In the genomic region with DNA sequence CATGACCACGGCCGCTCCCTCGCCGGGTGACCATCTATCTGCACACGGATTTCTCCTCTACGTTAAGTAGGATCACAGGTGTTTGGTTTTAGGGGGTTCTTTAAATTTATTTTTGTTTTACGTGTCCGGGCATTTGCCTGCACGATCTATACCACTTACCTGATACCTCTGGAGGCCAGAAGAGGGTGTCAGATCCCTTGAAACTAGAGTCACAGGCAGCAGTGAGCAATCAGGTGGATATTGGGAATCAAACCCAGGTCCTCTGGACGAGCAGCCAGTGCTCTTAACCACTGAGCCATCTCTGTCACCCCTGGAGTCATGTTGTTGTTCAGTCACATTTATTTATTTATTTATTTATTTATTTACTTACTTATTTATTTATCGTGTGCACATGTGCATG, we compare ENCODE assay signal across 23 mouse cellular contexts. TPM values are rescaled to one million over a fixed set of nuclear protein-coding genes. Genes with fewer than 3 reads are reported as not detected.
DNase-seq lines count a peak whose midpoint lies in the region; ATAC-seq and TF ChIP-seq lines count a peak whose summit lies in the region.
"Had no signal": no experiment of that assay in that cellular context is flagged by ENCODE, and none has a peak within 500 bp of the region (broad histone marks: within the 10 kb centered on the region; RNA-seq: fewer than 3 reads in every experiment).

No protein-coding gene starts in this region.

- H3K4me1 ChIP-seq in forebrain, postnatal 0 days (ENCODE audit: insufficient read depth) = no peaks in the 10 kb centered on the region
- H3K4me1 ChIP-seq in forebrain, embryonic 15.5 days = peaks cover 3% of the 10 kb centered on the region; the same call in 1 of the 2 replicates
- H3K4me1 ChIP-seq in kidney, postnatal 0 days (replicated peaks; ENCODE audit: insufficient read depth, low read length) = no peaks in the 10 kb centered on the region
- no peaks in the 10 kb centered on the region for H3K4me1 ChIP-seq in midbrain, postnatal 0 days (ENCODE audit: insufficient read depth, low read length)
- no peaks in the 10 kb centered on the region for H3K4me1 ChIP-seq in midbrain, embryonic 11.5 days (ENCODE audit: control insufficient read depth, insufficient read depth, low read length)
- H3K4me1 ChIP-seq: embryonic facial prominence, embryonic 15.5 days; liver, embryonic 13.5 days; midbrain, embryonic 12.5 days; stomach, embryonic 15.5 days had no signal

- H3K9me3 ChIP-seq in forebrain, postnatal 0 days (ENCODE audit: low read length) = no peaks in the 10 kb centered on the region
- no peaks in the 10 kb centered on the region for H3K9me3 ChIP-seq in forebrain, embryonic 15.5 days
- no peaks in the 10 kb centered on the region for H3K9me3 ChIP-seq in kidney, postnatal 0 days (replicated peaks; ENCODE audit: low read length)
- H3K9me3 ChIP-seq in midbrain, postnatal 0 days (ENCODE audit: low read length) = no peaks in the 10 kb centered on the region
- H3K9me3 ChIP-seq in midbrain, embryonic 11.5 days (ENCODE audit: control insufficient read depth, low read length) = no peaks in the 10 kb centered on the region
- H3K9me3 ChIP-seq: embryonic facial prominence, embryonic 15.5 days; G1E; liver, embryonic 13.5 days; midbrain, embryonic 12.5 days; stomach, embryonic 15.5 days had no signal

- 75% methylated on average over 11 of the region's 11 CpGs for WGBS in forebrain, postnatal 0 days
- WGBS in forebrain, embryonic 15.5 days = 76% methylated on average over 11 of the region's 11 CpGs
- 79% methylated on average over 11 of the region's 11 CpGs for WGBS in kidney, postnatal 0 days
- 80% methylated on average over 11 of the region's 11 CpGs for WGBS in midbrain, postnatal 0 days
- WGBS in midbrain, embryonic 11.5 days = 79% methylated on average over 11 of the region's 11 CpGs

- H3K9ac ChIP-seq in forebrain, postnatal 0 days = no peak overlapping the region
- no peak overlapping the region for H3K9ac ChIP-seq in forebrain, embryonic 15.5 days (replicated peaks)
- H3K9ac ChIP-seq in kidney, postnatal 0 days (ENCODE audit: low read depth, low read length) = no peak overlapping the region
- H3K9ac ChIP-seq in midbrain, postnatal 0 days (replicated peaks; ENCODE audit: low read length, poor library complexity, severe bottlenecking) = no peak overlapping the region
- no peak overlapping the region for H3K9ac ChIP-seq in midbrain, embryonic 11.5 days (ENCODE audit: low read length)
- H3K9ac ChIP-seq: embryonic facial prominence, embryonic 15.5 days; limb, embryonic 13.5 days; liver, embryonic 13.5 days; midbrain, embryonic 12.5 days; stomach, embryonic 15.5 days had no signal

- no peak overlapping the region for H3K4me3 ChIP-seq in forebrain, postnatal 0 days (ENCODE audit: low read depth, low read length)
- H3K4me3 ChIP-seq in forebrain, embryonic 15.5 days = no peak overlapping the region
- H3K4me3 ChIP-seq in kidney, postnatal 0 days (replicated peaks; ENCODE audit: low read depth, low read length) = no peak overlapping the region
- H3K4me3 ChIP-seq in midbrain, postnatal 0 days (ENCODE audit: low read depth, low read length) = no peak overlapping the region
- no peak overlapping the region for H3K4me3 ChIP-seq in midbrain, embryonic 11.5 days (ENCODE audit: low read depth, low read length)
- H3K4me3 ChIP-seq: embryonic facial prominence, embryonic 15.5 days; limb, embryonic 13.5 days; liver, embryonic 13.5 days; midbrain, embryonic 12.5 days; stomach, embryonic 15.5 days had no signal

- no peaks in the 10 kb centered on the region for H3K27me3 ChIP-seq in forebrain, postnatal 0 days (ENCODE audit: insufficient read depth, low read length)
- no peaks in the 10 kb centered on the region for H3K27me3 ChIP-seq in forebrain, embryonic 15.5 days
- H3K27me3 ChIP-seq in kidney, postnatal 0 days (ENCODE audit: insufficient read depth, low read length) = no peaks in the 10 kb centered on the region
- no peaks in the 10 kb centered on the region for H3K27me3 ChIP-seq in midbrain, postnatal 0 days (ENCODE audit: insufficient read depth, low read length)
- H3K27me3 ChIP-seq in midbrain, embryonic 11.5 days (ENCODE audit: control insufficient read depth, insufficient read depth, low read length) = no peaks in the 10 kb centered on the region
- H3K27me3 ChIP-seq: embryonic facial prominence, embryonic 15.5 days; limb, embryonic 13.5 days; liver, embryonic 13.5 days; midbrain, embryonic 12.5 days; stomach, embryonic 15.5 days had no signal

- no peak overlapping the region for H3K27ac ChIP-seq in forebrain, postnatal 0 days (ENCODE audit: low read depth, low read length)
- H3K27ac ChIP-seq in forebrain, embryonic 15.5 days (replicated peaks) = no peak overlapping the region
- no peak overlapping the region for H3K27ac ChIP-seq in kidney, postnatal 0 days
- no peak overlapping the region for H3K27ac ChIP-seq in midbrain, postnatal 0 days (ENCODE audit: low read depth, low read length)
- no peak overlapping the region for H3K27ac ChIP-seq in midbrain, embryonic 11.5 days (ENCODE audit: low read depth, low read length)
- H3K27ac ChIP-seq: embryonic facial prominence, embryonic 15.5 days; limb, embryonic 13.5 days; liver, embryonic 13.5 days; midbrain, embryonic 12.5 days; stomach, embryonic 15.5 days had no signal

- DNase-seq in forebrain, postnatal 0 days = no peak
- no peak for DNase-seq in kidney, postnatal 0 days (ENCODE audit: low spot score)
- DNase-seq in kidney, adult 8-10 months = no peak
- no peak for DNase-seq in midbrain, postnatal 0 days (ENCODE audit: low spot score)
- no peak for DNase-seq in midbrain, embryonic 11.5 days (ENCODE audit: low spot score, missing footprints)
- DNase-seq in cerebellum, adult 11-12 months = no peak
- no peak for DNase-seq in urinary bladder, postnatal 14 days (ENCODE audit: low spot score)
- DNase-seq: adrenal gland, postnatal 25 days; cerebellum, adult 9-10 months; gastrocnemius, postnatal 36 days; kidney, adult 11 months; liver, embryonic 13.5 days; lung, postnatal 10 days; thymus, adult 18-20 months; thymus, postnatal 36 days had no signal

- H3K4me2 ChIP-seq in forebrain, postnatal 0 days (ENCODE audit: low read depth) = no peak overlapping the region
- no peak overlapping the region for H3K4me2 ChIP-seq in forebrain, embryonic 15.5 days (replicated peaks)
- H3K4me2 ChIP-seq in kidney, postnatal 0 days (ENCODE audit: low read length) = no peak overlapping the region
- H3K4me2 ChIP-seq in midbrain, postnatal 0 days (ENCODE audit: low read depth, low read length, poor library complexity, severe bottlenecking) = no peak overlapping the region
- H3K4me2 ChIP-seq in midbrain, embryonic 11.5 days = no peak overlapping the region
- H3K4me2 ChIP-seq: embryonic facial prominence, embryonic 15.5 days; limb, embryonic 13.5 days; liver, embryonic 13.5 days; midbrain, embryonic 12.5 days; stomach, embryonic 15.5 days had no signal

- TF ChIP-seq CTCF in forebrain, postnatal 0 days (IDR thresholded peaks at IDR 0.05; ENCODE audit: low read depth) = peak; percentile 21; the same call in 1 of the 2 replicates
- TF ChIP-seq CTCF in kidney, postnatal 0 days (IDR thresholded peaks at IDR 0.05; ENCODE audit: low read depth) = peak; percentile 35
- TF ChIP-seq CTCF in midbrain, postnatal 0 days (IDR thresholded peaks at IDR 0.05) = peak; percentile 34; the same call in 1 of the 2 replicates

- ATAC-seq in forebrain, postnatal 0 days = no peak
- ATAC-seq in forebrain, embryonic 15.5 days (replicated peaks) = no peak
- no peak for ATAC-seq in kidney, postnatal 0 days (replicated peaks; ENCODE audit: low FRiP score, low read depth)
- ATAC-seq in midbrain, postnatal 0 days (ENCODE audit: low FRiP score) = no peak
- ATAC-seq in midbrain, embryonic 11.5 days (ENCODE audit: low FRiP score) = no peak
- ATAC-seq: forebrain, embryonic 16.5 days; hindbrain, embryonic 16.5 days had no signal

- no peaks in the 10 kb centered on the region for H3K36me3 ChIP-seq in forebrain, postnatal 0 days (ENCODE audit: insufficient read depth)
- no peaks in the 10 kb centered on the region for H3K36me3 ChIP-seq in forebrain, embryonic 15.5 days
- H3K36me3 ChIP-seq in kidney, postnatal 0 days (ENCODE audit: insufficient read depth, low read length) = no peaks in the 10 kb centered on the region
- H3K36me3 ChIP-seq in midbrain, postnatal 0 days (ENCODE audit: insufficient read depth, low read length) = no peaks in the 10 kb centered on the region
- no peaks in the 10 kb centered on the region for H3K36me3 ChIP-seq in midbrain, embryonic 11.5 days (ENCODE audit: control insufficient read depth, insufficient read depth, low read length)
- H3K36me3 ChIP-seq: embryonic facial prominence, embryonic 15.5 days; G1E; limb, embryonic 13.5 days; liver, embryonic 13.5 days; midbrain, embryonic 12.5 days; stomach, embryonic 15.5 days had no signal

RNA-seq across cellular contexts. Expression of gene Ablim1, which starts 15.6 kb away (rescaled TPM):
- total RNA-seq in forebrain, postnatal 0 days (2014; rRNA removed) = 76.9 and 78.5 TPM in 2 replicates
- polyA plus RNA-seq in forebrain, postnatal 0 days (2015; fragmentation: Nextera tagmentation; extraction: Ambion mirVana) = 46.2 and 47.8 TPM in 2 replicates
- 37.8 TPM in 2 replicates for polyA plus RNA-seq in forebrain, embryonic 15.5 days (2015; fragmentation: Nextera tagmentation; extraction: Ambion mirVana)
- polyA plus RNA-seq in kidney, postnatal 0 days (2015; fragmentation: Nextera tagmentation; extraction: Ambion mirVana) = 40.5 and 41.2 TPM in 2 replicates
- 81.2 and 104 TPM in 2 replicates for total RNA-seq in midbrain, postnatal 0 days (2014; rRNA removed)
- polyA plus RNA-seq in midbrain, postnatal 0 days (2015; fragmentation: Nextera tagmentation; extraction: Ambion mirVana) = 50.7 and 53.2 TPM in 2 replicates
- polyA plus RNA-seq in midbrain, embryonic 11.5 days (2014; fragmentation: Nextera tagmentation; extraction: Ambion mirVana) = 18.3 and 21.7 TPM in 2 replicates

RNA-seq across cellular contexts. Expression of gene Fam160b1, which starts 30.2 kb away (rescaled TPM):
- total RNA-seq in forebrain, postnatal 0 days (2014; rRNA removed) = 19.7 and 23.0 TPM in 2 replicates
- 9.0 and 10.8 TPM in 2 replicates for polyA plus RNA-seq in forebrain, postnatal 0 days (2015; fragmentation: Nextera tagmentation; extraction: Ambion mirVana)
- polyA plus RNA-seq in forebrain, embryonic 15.5 days (2015; fragmentation: Nextera tagmentation; extraction: Ambion mirVana) = 13.8 and 15.7 TPM in 2 replicates
- 12.6 and 12.8 TPM in 2 replicates for polyA plus RNA-seq in kidney, postnatal 0 days (2015; fragmentation: Nextera tagmentation; extraction: Ambion mirVana)
- total RNA-seq in midbrain, postnatal 0 days (2014; rRNA removed) = 19.9 and 22.4 TPM in 2 replicates
- polyA plus RNA-seq in midbrain, postnatal 0 days (2015; fragmentation: Nextera tagmentation; extraction: Ambion mirVana) = 10.7 and 11.0 TPM in 2 replicates
- polyA plus RNA-seq in midbrain, embryonic 11.5 days (2014; fragmentation: Nextera tagmentation; extraction: Ambion mirVana) = 14.1 and 16.5 TPM in 2 replicates
